Mouse (Mus musculus) urinary bladder, adult 2 months (tissue): ENCODE results near the gene Trim47. TPM values are rescaled to one million over a fixed set of nuclear protein-coding genes. Genes with fewer than 3 reads are reported as not detected.

Source experiments
- DNase-seq: peaks from one replicate; pipeline ENCODE4 v3.0.0; 2022; ENCODE audit warnings: low spot score
- polyA plus RNA-seq: library from polyadenylated mRNA; depleted of rRNA; stranded (reverse); fragments of >200 nt; gene quantifications from 2 replicates; pipeline ENCODE4 v1.2.3, GENCODE M21; 2012

The Trim47 gene
- polyA plus RNA-seq, 1 experiment, result 33.1 TPM

DNA sequence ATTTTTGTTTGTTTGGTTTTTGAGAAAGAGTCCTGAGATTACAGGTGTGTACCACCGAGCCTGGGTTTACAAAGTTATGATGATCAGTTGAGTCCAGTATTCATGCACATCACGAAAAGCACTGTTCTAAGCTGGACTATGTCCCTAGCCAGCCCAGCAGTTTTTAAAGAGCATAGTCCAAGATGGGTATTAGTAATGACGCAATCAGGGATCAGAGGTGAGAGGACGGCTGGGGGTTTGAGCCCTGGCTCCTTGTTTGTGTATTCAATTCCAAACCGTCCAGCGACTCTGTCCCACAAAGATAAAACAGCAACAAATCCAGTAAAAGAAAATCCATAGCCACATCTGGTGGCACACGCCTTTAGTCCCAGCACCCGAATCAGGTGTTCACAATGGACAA lies 38.8 kb downstream of the Trim47 start:
- DNase-seq, result no peak

DNA sequence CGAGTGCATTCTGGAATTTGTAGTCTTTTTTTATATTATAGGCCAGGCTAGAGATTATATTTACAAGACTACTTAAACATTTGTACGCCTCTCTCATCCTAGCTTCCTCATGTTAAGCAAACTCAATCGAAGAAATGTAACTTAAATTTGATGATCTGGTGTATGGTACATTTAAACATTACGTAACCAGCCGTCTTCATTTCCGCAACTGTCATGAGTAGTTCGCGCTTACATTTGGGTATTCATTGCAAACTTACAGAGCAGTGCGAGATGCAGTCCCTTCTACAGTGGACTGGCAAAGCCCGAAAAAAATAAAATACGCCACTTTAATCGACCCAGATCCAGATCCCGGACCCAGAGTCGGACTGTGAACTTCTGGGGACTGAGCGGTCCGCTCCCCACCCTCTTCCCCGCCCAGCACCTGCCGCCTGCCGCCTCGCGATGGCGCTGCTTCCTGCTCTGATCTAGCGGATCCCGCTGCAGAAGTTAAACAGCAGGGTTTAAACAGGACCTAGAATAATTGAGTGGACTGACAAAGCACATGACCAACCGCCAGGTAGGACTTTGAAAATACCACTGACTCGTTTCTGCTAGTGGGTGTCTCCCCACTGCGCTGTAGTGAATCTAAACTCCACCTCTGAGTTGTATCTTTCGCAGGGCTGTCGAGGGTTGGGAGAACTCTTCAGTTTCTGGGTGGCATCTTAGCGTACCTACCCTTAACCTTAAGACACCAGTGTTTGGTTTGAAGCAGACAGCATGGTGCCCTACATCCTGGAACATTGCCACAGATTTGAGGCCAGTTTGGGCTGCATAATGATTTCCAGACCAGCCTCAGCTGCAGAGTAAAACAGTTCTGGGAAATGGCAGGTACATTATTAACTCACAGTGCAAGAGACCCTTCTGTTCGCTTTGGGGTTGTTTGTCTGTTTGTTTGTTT lies 39.5 kb downstream of the Trim47 start:
- DNase-seq, result peak; percentile 74

DNA sequence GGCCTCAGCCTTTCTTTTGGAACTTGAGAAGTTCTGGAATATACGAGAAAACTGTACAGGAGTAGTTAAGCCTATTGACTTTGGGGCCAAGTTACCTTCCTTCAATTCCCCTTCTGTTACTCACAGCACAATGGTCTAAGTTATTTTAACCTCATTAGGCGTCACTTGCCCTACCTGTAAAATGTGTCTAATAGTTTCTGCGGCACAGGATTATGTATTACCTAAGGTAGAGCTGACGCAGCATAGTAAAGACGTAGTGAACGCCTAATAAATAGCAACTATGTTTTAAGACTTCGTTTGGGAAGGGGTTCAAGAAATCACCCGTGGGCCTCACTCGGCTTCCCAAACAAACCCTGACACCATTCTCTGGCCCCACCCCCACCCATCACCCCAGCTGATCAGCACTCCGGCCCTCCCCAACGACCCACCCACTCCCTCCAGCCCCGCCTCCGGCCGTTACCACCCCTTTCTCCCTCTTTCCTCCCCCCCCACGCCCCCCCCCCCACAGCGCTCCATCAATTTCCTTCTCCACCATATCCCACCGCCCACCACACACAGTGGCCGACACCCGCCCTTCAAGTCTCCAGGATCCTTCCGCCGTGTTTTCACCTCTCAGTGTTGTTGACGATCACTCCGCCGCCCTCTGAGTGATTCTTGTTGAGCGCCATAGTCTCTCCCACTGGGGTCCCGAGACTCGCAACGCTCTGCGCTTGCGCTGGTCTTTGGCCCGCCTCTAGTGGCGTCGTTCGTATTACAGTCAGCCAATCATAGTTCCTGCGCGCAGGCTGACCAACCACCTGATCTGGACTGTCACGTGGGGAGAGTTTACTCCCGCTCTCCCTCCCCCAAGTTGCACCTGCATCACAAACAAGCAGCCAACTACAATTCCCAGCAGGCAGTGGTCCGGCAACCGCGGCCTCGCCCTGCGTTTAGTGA lies 40.5 kb downstream of the Trim47 start, which contains the start of gene Wbp2:
Gene Wbp2 (minus strand): TSS at position 738 of the 936 bp plus-strand sequence.
- DNase-seq, result peak; percentile 82

DNA sequence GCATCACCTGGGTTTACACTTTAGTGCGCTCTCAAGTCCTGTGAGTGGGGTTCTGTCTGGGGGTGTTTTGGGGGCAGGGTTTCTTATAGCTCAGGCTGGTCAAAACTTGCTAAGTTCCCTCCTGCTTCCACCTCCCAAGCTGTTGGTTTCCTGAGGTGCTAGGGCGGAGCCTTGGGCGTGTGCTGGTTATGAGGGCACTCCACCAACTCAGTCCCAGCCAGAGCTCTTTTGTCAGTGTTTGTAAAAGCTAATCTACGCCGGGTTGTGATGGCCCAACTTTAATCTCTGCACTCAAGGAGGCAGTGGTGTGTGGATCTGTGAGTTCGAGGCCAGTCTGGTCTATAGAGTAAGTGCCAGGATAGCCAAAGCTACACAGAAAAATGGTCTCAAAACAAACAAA lies 42.8 kb downstream of the Trim47 start:
- no peak for DNase-seq

DNA sequence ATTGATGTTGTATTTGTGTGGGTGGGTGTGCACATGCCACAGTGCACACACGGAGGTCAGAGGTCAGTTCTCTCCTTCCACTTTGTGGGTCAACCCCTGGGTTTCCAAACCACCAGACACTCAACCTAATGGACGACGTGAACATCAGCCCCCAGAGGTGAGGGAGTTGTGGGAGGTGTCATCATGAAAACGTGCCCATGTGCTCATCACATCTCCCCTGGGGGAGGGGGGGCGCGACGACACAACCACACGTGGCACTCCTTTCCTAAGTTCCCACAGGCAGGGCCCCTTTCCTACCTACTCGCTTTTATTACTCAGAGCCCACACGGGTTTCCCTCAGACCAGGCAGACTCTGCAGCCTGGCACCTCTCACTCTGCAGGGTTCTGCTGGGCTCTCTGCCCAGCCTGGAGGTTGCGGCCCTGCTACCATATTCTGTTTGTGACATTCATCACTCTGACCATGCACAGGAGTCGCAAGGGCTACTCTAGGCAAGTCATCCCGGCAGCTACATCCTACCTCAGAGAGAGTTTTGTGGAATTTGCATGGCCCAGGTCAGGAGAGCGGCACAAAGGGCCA lies 43.8 kb downstream of the Trim47 start:
- DNase-seq, result no peak

DNA sequence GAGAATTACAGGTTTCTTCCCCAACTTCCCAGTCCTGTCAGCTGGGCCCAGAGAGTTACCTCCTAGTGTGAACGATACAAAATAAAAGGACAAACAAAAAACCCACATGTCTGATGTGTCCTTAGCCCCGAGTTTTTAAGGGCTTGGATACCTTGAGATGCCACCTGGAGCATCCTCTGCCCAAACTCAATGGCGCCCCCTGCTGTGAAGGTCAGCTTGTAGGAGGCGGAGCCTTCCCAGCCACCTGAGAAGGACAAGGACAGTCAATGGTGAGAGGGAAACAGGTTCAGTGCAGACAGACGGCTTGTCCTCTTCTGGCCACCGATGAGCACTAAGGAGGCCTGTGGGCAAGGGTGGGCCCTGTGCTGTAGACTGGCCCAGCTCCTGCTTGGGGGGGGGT lies 45.9 kb downstream of the Trim47 start:
- no peak for DNase-seq

DNA sequence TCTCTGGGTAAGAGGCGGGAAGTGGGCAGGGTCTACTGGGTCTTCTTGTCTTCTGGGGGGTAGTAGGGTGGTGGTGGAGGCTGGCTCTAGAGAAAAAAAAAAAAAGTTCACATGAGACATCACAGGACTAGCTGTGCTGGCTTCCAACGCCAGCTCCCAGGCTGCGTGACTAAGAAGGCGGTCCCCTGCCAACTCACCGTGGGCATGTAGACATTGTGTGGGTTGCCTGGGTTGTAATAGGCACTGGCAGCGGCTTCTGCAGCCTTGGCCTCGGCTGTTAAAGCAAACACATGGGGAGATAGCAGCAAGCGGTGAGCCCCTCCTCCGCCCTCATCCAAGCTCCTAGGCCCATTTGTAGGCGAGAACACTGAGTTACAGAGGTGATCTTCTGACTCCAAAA lies 47.5 kb downstream of the Trim47 start:
- no peak for DNase-seq

DNA sequence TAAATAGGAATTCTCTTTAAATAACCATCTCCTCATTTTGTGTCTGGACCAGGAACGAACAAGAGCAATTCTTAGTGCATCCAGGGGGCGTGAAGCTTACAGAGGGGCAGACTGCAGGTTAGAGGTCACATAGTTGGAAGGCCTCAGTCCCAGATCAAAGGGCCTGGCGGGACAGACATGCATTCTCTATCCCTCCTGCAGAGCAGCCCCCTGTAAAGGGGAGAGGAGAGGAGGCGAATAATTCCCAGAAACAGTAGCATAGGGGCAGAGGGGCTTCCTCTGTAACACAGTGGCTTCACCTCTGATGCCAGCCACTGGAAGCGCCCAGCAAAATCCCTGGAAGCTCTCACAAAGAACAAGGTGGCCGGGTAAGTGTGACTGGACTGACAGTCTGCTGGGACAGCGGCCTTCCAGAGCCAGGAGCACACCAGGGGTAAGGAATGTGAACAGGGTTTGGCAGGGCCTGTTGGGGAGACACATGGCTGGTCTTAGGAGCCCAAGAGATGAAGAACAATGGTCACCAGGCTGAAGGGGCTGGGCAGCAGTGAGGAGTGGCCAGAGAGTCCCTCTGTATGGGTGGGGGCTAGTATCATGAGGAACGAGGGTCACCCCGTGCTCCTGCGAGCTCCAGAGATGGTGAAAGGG lies 48.2 kb downstream of the Trim47 start:
- DNase-seq, result no peak

DNA sequence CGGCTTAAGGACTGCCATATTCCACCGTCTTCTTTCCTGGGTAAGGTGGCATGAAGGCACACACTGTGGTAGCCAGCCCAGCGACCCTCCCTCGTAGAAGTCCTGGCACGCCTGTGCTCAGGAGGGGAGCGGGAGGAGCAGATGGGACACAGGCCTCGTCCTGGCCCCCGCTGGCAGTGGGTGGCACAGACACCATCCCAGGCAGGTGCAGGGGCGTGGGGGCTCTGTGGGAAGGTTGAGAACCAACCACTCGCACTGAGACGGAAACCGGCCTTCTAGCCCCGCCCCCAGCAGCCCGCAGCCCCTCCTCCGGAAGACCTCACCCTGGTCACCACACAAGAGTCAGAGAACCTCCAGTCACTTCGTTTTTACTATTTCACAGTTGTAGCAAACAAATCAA lies 48.8 kb downstream of the Trim47 start:
- DNase-seq, result no peak

DNA sequence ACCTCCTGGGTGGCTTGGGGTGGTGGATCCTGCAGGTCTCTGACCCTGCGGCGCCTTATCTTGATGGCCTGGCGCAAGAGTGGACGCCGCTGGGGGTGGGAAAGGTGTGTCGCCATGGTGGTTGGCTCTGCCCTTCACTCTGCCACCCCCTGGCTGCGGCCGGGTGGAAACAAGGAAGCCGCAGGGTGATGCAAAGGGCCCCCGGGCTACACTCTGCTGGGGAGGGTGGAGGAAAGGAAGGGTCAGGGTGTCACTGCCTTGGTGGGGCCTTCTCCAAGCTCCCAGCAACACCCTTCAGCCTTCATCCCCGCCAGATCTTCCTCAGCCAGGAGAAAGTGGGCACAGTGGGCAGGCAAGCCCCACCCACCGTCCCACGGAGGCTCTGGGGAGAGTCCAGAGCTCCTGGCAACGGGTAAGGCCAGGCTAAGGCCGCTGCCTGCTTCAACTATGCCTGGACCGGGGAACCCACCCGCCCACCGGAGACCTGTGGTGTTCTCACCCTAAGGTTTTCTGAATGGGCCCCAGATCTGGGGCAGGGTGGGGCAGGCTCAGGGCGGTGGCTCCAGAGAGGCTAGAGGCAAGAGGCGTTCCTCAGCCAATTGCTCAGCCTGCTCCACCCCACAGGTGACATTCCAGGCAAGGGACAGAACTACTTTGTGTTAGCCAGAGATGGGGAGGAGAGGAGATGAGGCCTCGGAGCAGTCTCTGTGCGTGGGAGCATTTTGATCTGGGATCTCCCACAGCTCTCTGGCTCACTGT lies 49.4 kb downstream of the Trim47 start, which contains the start of gene Unc13d:
Gene Unc13d (minus strand): TSS at position 516 of the 759 bp plus-strand sequence.
- no peak for DNase-seq

DNA sequence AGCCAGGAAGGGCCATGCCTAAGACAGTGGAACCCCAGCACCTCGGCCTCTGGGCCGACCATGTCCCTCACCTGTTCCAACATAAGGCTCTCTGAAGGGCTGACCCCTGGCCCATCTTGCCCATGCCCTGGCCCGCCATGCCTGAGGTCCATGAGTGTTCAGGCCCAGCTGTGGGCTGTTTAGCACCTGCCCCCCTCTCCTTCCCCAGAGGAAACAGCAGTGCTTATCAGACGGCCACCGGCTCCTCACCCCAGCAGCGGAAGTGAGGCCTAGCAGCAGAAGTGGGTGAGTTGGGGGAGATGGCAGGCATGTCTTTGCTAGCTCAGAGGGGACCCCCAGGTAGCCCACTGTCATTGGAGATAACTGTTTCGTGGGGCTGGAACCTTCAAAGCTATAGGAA lies 50.2 kb downstream of the Trim47 start:
- DNase-seq, result no peak

DNA sequence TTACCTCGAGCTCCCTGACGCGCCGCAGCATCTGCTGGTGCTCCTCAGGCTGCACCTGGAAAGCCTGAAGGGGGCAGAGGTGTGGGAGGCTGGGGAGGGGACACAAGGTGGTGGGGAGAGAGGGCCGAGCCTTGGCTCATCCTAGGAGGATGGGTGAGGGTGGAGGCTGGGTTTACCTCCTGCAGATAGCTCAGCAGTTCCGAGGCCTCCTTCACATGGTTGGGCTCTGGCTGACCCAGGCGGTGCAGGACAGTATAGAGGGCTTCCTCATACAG lies 50.8 kb downstream of the Trim47 start:
- no peak for DNase-seq

DNA sequence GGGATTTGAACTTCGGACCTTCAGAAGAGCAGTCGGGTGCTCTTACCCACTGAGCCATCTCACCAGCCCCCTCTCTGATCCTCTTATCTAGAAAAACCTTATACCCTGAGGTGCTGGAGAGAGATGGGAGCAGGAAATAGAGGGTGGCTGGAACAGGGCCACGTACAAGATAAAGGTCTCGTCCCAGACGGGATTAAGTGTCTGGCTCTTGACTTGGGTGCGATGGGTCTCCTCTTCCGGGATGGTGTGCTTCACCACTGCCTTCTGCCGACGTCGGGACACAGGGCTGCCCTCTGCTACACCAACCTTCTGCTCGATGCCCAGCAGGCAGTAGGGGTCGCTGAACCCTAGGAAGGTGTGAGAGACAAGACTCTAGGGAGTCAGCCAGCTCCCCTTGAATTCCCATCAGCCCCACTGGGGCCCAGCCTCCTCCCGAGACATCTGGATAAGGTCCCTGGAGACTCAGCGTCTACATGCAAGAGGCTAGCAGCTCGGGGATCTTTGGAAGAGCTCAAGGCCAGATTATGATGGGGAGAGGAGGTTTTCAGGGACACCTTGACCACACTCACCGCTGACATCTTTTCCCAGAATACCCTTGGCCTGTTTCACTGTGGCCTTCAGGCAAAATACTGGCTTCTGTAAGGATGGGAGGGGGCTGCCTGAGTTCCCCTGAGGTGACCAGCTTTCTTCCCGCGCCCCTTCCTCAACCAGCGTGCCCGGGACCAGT lies 51.3 kb downstream of the Trim47 start:
- no peak for DNase-seq

DNA sequence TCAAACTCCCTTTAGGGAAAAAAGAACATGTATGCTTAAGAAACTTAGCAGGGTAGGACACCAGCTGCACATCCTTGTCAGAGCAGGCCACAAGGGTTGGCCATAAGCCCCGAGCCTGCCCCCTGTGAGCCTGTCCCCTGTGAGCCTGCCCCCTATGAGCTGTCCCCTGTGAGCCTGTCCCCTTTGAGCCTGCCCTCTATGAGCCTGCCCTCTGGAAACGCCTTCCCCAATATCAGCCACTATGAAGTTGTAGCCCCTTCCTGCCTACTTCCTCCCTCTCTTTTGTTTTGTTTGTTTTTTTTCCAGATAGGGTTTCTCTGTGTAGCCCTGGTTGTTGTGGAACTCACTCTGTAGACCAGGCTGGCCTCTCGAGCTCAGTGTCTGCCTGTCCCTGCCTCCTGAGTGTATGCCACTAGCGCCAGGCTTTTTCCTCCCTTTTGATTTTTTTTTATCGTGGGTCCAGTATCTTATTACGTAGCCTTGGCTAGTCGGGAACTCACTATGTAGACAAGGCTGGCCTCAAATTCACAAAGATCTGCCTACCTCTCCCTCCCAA lies 52.5 kb downstream of the Trim47 start:
- DNase-seq, result no peak

DNA sequence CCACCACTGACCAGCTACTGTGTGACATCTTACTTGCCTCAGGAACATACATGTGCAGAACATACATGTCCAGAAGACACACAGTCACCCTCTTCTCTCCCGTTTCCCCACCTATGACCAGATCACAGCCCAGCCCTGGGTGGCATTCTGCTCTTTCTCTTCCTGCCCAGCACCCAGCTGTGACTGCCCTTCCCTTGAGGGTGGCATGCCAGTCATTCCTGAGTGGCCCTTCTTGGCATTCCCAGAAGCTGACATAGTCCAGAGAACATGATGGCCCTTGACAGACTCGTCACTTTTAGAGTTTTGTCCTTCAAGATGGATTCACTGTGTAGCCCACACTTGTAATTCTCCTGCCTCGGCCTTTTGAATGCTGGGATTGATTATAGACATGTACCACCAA lies 54.4 kb downstream of the Trim47 start:
- DNase-seq, result no peak

DNA sequence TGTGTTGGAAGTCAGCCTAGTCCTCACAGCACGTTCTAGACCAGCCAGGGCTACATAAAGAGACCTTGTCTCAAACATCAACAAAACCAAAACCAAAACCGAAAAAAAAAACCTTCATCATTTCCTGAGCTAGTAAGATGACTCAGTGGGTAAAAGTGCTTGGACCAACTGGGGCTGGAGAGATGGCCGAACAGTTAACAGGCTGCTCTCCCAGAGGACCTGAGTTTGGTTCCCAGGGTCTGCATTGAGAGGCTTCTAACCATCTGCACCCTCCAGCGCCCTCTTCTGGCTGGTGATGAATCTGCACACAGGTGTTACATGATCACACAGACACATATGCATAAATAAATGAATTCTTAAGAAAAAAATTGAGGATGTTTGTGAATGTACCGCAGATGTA lies 55.5 kb downstream of the Trim47 start:
- DNase-seq, result no peak

DNA sequence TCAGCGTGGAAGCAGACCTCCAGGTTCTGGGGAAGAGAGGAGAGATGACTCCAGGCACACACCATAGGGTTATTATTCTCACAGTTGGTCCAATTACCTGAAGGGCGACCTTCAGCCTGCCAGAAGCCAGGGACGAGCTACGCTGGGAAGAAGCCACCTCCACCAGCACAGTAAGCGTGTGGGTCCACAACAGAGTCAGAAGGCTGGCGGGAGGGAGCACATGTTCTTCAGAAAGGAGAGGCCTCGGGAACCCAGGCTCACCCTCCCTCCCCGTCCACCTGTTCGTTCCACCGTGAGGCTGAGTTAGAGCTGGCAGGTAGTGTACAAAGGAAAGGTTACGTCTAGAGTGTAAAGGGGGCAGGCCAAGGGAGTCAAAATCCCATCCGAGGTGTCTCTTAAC lies 61.7 kb downstream of the Trim47 start:
- no peak for DNase-seq

DNA sequence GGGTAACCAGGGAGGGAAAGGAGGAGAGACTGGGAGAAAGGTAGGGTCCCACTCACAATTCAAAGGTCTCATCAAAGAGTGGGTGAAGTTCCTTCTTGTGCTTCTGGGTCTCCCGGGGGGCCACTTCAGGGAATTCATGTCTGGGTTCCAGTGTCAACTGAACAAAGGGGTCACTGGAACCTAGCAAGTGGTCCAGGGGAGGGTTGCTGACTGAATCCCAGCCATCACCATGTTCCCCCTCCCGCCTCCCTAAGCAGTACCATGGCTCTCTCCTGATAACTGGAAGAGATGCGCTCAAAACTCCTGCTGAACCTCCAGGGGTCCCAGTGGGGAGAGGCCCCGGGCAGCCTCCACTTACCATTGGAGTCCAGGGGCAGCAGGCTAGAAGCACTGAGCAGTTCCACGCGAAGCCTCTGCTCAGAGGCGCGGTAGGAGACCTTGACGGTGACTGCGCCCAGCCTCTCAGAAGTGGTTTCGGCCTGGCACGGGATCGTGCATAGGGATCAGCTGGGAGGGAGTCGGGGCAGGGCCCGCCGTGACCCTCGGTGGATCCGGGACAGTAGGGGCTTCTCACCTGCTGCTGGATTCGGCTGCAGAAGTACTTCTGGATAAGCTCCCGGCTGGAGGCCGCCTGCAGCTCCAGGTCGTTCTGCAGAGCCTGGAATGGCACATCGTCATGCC lies 62.7 kb downstream of the Trim47 start:
- DNase-seq, result no peak

DNA sequence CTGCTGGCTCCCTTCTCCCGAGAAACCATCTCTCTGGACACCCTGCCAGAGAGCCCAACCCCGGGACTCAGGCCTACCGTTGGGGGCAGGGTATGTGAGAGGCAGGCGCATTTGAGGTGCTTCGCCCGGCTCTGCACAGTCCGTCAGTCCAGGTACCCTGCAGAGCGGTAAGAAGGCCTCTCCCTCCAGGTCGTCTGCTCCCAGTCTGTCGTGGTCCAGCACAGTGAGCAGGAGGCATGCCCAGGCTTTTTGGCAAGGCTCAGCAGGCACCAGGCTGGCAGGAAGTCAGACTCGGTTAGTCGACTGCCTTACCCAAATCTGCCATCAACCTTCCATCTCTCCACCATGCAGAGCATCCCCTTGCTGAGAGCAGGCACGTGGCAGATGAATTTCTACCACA lies 63.4 kb downstream of the Trim47 start:
- DNase-seq, result no peak

DNA sequence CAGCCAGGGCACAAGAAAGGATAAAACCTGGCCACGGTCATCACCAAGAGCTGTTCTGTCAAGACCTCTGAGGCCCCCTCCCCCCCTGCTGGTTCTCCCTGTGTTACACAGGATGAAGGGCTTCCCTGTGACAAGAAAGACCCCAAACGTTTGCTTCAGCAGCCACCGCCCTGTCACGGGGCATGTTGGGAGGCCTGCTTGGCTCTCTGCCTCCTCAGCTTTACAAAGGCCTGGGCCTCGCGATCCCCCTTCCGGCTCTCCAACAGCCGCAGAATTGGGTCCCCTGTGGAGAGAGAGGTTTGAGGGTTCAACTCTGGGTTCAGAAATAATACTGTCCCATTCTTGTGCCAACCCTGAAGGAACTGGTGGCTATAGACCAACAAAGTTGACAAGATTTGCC lies 64.5 kb downstream of the Trim47 start:
- no peak for DNase-seq
